Mouse (Mus musculus): ENCODE data around the gene Pgc.

Pgc gene

GRCm38 (mm10) chr17:47783445-47784223 is 57.0 kb downstream of the Pgc start:
- DNase-seq (ENCODE audit: low spot score): no peak

All from yolk sac, embryonic 10.5 days (tissue).